Mouse (Mus musculus) midbrain, embryonic 12.5 days (tissue): ENCODE results near the gene Rbms3. TPM values are rescaled to one million over a fixed set of nuclear protein-coding genes. Genes with fewer than 3 reads are reported as not detected.

Source experiments
- ATAC-seq: fragments of 200-750 bp; cut with Nextera tagmentation; 2 replicates; pipeline ENCODE4 v1.8.0; 2017; ENCODE audit warnings: low read depth, moderate TSS enrichment, moderate library complexity; ENCODE audit not compliant: low FRiP score
- H3K27ac ChIP-seq: fragments of 300-500 bp; sonication (generic); replicated peaks from 2 replicates; pipeline ENCODE4 v1.5.1; 2016; ENCODE audit warnings: mild to moderate bottlenecking
- H3K27me3 ChIP-seq: fragments of 300-500 bp; sonication (generic); 2 replicates; pipeline ENCODE4 v1.6.1; 2016; ENCODE audit warnings: mild to moderate bottlenecking
- H3K36me3 ChIP-seq: fragments of 300-500 bp; sonication (generic); 2 replicates; pipeline ENCODE4 v1.6.1; 2016
- H3K4me1 ChIP-seq: fragments of 300-500 bp; sonication (generic); 2 replicates; pipeline ENCODE4 v1.6.1; 2016
- H3K4me2 ChIP-seq: fragments of 300-500 bp; sonication (generic); replicated peaks from 2 replicates; pipeline ENCODE4 v1.6.1; 2016; ENCODE audit warnings: mild to moderate bottlenecking, moderate library complexity
- H3K4me3 ChIP-seq: fragments of 300-500 bp; sonication (generic); 2 replicates; pipeline ENCODE4 v1.5.1; 2016; ENCODE audit warnings: mild to moderate bottlenecking
- H3K9ac ChIP-seq: fragments of 300-500 bp; sonication (generic); replicated peaks from 2 replicates; pipeline ENCODE4 v1.6.1; 2016; ENCODE audit warnings: mild to moderate bottlenecking, moderate library complexity
- H3K9me3 ChIP-seq: fragments of 300-500 bp; sonication (generic); 2 replicates; pipeline ENCODE4 v1.6.1; 2016; ENCODE audit warnings: mild to moderate bottlenecking
- WGBS: fragments of 180-500 bp; shearing (Covaris S2); methylation state at CpG from one replicate; pipeline ENCODE4 v1.1.7; 2016; 5-methylcytosine and 5-hydroxymethylcytosine counted together
- polyA plus RNA-seq: library from polyadenylated mRNA; unstranded; fragments of >200 nt; fragmentation: Nextera tagmentation; extraction: Ambion mirVana; gene quantifications from 2 replicates; pipeline ENCODE4 v1.2.1, GENCODE M21; 2016

The Rbms3 gene
- polyA plus RNA-seq, 1 experiment from 2014 or later: 25.8 TPM

DNA sequence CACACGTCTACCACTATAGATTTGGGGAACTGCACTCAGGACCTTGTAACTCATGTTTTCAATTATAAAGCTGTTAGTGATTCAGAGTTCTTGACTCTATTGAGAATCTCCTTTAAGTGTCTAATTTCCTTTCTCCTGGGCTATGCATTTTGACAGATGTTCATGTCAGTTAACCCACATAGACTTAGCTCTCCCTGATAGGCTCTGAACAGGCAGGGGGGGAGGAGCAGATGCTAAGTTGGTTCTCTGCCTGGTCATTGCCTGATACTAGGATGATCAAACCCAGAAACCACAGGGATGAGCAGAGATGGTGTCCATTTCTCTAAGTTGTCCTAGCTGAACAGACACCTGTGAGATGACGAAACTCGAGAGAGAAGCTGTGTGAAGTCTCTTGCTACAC, 707.2 kb downstream of the Rbms3 start:
- no peak overlapping the region for H3K9ac ChIP-seq
- H3K4me3 ChIP-seq: no peak overlapping the region
- H3K27me3 ChIP-seq: peaks cover 52% of the 10 kb centered on the region
- H3K9me3 ChIP-seq: no peaks in the 10 kb centered on the region
- H3K27ac ChIP-seq: no peak overlapping the region
- H3K4me2 ChIP-seq: no peak overlapping the region
- ATAC-seq: no peak
- H3K36me3 ChIP-seq: no peaks in the 10 kb centered on the region
- 79% methylated on average over 3 of the region's 3 CpGs for WGBS
- H3K4me1 ChIP-seq: peaks cover 12% of the 10 kb centered on the region; the same call in 1 of the 2 replicates

DNA sequence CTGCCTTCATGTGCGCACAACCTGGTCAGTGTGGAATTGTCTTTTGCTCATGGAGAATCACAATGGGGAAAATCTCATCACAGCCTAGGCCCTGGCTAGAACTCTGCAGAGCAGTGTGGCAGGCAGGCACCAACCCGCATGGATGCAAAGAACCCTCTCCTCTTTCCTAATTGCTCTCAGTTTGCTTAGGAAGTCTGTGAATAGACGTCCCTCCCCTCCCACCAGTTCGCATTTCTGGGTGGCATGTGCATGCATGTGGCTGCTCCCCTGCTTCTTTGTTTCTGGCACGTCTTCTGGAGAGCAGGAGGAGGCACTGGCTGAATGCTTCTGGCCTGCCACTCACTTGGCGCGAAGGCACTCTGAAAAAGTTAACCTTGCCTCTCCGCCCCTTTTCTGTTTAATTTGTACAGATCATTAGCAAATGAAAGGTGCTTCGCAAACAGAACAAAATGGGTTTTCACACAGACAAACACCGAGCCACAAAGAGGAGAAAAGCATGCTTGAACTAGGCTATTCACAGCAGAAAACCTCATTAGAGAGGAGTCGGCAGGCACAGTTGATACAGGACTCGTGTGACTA, 710.2 kb downstream of the Rbms3 start:
- ATAC-seq: peak; percentile 90
- Histone ChIP-seq H3K27ac (no peak overlapping the region), H3K36me3 (no peaks in the 10 kb centered on the region), H3K27me3 (peaks cover 73% of the 10 kb centered on the region), H3K4me3 (no peak overlapping the region), H3K4me2 (no peak overlapping the region; the same call in 1 of the 2 replicates), H3K9me3 (no peaks in the 10 kb centered on the region), H3K9ac (no peak overlapping the region), H3K4me1 (peaks cover 12% of the 10 kb centered on the region; the same call in 1 of the 2 replicates)
- WGBS: 18% methylated on average over 12 of the region's 12 CpGs

GRCm38 (mm10) chr9:116912493-116912847, 717.2 kb downstream of the Rbms3 start:
- Histone ChIP-seq H3K9me3 (no peaks in the 10 kb centered on the region), H3K4me2 (no peak overlapping the region), H3K4me3 (no peak overlapping the region), H3K27ac (no peak overlapping the region), H3K36me3 (no peaks in the 10 kb centered on the region), H3K9ac (no peak overlapping the region), H3K27me3 (peaks cover 26% of the 10 kb centered on the region), H3K4me1 (peaks cover 9% of the 10 kb centered on the region)
- ATAC-seq: no peak
- 27% methylated on average over 3 of the region's 3 CpGs for WGBS

DNA sequence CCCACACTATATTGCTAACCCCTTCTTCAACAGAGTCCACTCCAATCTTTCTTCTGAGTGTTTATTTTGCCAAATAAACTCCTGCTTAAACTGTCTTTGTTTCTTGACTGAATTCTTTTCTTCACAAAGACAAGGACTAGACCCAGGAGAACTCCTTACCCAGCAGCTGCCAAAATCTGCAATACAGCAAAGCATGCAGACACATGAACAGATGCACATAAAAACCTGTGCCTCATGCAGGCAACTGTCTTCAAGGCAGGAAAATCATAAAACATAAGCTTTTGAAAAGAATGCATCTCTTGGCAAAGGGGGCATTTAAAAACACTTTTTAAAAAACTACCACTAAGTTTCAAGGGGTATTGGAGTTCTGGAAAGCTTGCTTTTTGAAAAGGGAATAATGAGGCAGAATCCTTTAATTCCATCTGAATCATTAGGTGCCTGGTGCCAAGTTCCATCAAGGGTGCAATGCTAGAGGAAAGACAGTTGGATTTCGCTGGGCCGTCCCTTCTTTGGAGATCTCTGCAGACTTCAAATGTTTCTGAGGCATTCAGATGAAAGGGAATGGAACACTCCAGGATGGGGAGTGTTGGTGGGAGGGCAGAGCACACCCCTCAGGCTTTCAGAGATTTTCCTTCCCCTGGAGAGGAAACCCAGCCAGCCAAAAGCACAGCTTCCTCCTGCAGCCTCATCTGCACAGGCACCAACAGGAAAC, 717.8 kb downstream of the Rbms3 start:
- no peak for ATAC-seq
- H3K4me3 ChIP-seq: no peak overlapping the region
- H3K9ac ChIP-seq: no peak overlapping the region
- no peaks in the 10 kb centered on the region for H3K9me3 ChIP-seq
- H3K36me3 ChIP-seq: no peaks in the 10 kb centered on the region
- H3K27ac ChIP-seq: no peak overlapping the region
- no peak overlapping the region for H3K4me2 ChIP-seq
- 24% methylated on average over 2 of the region's 2 CpGs for WGBS
- H3K4me1 ChIP-seq: peaks cover 9% of the 10 kb centered on the region
- peaks cover 23% of the 10 kb centered on the region for H3K27me3 ChIP-seq

GRCm38 (mm10) chr9:116909511-116909910, 720.2 kb downstream of the Rbms3 start:
- no peaks in the 10 kb centered on the region for H3K27me3 ChIP-seq
- H3K36me3 ChIP-seq: no peaks in the 10 kb centered on the region
- no peak overlapping the region for H3K27ac ChIP-seq
- ATAC-seq: no peak
- no peaks in the 10 kb centered on the region for H3K9me3 ChIP-seq
- peaks cover 9% of the 10 kb centered on the region for H3K4me1 ChIP-seq
- H3K4me3 ChIP-seq: no peak overlapping the region
- no peak overlapping the region for H3K9ac ChIP-seq
- no peak overlapping the region for H3K4me2 ChIP-seq
- WGBS: 81% methylated on average over 4 of the region's 4 CpGs

- no peaks in the 10 kb centered on the region for H3K9me3 ChIP-seq
- peaks cover under 1% of the 10 kb centered on the region; the same call in 1 of the 2 replicates for H3K4me1 ChIP-seq
- H3K4me2 ChIP-seq: no peak overlapping the region
- ATAC-seq: no peak
- H3K27me3 ChIP-seq: no peaks in the 10 kb centered on the region
- no peak overlapping the region for H3K27ac ChIP-seq
- H3K9ac ChIP-seq: no peak overlapping the region
- no peaks in the 10 kb centered on the region for H3K36me3 ChIP-seq
- 61% methylated on average over 4 of the region's 4 CpGs for WGBS
- no peak overlapping the region for H3K4me3 ChIP-seq
These were observed 722.8 kb downstream of the Rbms3 start for GRCm38 (mm10) chr9:116906955-116907354.

DNA sequence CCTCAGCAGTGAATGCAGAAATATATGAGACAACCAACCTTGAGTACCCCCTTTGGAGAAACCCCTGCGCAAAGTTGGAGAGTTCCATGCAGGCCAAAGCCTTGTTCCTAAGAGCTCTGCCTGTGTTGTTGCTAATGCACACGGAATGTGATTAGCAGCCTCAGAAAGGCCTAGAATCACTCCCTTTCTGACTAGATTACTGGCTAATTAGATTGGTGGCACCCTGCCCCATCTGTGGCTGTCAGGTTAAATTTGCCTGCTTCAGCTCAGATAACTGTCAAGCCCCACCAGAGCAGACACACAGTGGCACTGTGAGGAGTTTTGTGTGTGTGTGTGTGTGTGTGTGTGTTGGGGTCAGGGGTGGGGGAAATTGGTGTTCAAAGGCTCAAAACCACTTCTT, 724.1 kb downstream of the Rbms3 start:
- Histone ChIP-seq H3K9me3 (no peaks in the 10 kb centered on the region), H3K9ac (no peak overlapping the region), H3K4me3 (no peak overlapping the region), H3K27ac (no peak overlapping the region), H3K27me3 (no peaks in the 10 kb centered on the region), H3K36me3 (no peaks in the 10 kb centered on the region), H3K4me2 (no peak overlapping the region), H3K4me1 (no peaks in the 10 kb centered on the region)
- peak; percentile 56; the same call in 1 of the 2 replicates for ATAC-seq
- WGBS: 55% methylated on average over 2 of the region's 2 CpGs

DNA sequence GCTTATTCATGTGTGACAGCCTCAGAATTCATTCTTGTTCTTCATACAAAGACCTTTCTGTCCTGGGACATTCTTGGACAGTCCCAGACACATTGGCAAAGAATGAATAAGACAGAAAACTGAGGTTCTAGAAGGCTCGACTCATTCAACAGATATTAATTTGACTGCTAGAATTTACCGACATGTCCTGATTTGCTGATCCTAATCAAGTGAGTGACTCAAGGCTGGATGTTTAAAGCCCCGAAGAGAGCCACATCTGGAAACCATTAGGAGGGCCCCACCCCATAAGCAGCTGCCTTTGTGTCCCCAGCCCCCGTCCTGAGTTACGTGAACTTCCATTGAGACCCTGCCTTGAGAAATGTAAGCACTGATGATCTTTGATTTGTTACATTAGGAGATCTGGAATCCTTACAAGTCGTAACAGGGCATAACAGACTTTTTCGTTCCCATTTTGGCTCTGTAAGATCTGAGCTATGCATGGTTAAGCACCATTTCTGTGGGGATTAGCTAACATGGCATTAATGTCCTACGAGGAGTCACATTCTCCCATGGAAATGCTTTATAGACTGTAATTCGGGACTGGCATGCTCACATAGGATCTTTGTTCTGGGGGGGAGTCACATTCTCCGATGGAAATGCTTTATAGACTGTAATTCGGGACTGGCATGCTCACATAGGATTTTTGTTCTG, 726.3 kb downstream of the Rbms3 start:
- WGBS: 71% methylated on average over 11 of the region's 11 CpGs
- H3K4me1 ChIP-seq: no peaks in the 10 kb centered on the region; the same call in 1 of the 2 replicates
- H3K9me3 ChIP-seq: no peaks in the 10 kb centered on the region
- H3K36me3 ChIP-seq: no peaks in the 10 kb centered on the region
- no peak overlapping the region for H3K4me3 ChIP-seq
- no peak overlapping the region for H3K27ac ChIP-seq
- no peak for ATAC-seq
- H3K9ac ChIP-seq: no peak overlapping the region
- H3K4me2 ChIP-seq: no peak overlapping the region
- no peaks in the 10 kb centered on the region for H3K27me3 ChIP-seq

- ATAC-seq: no peak
- H3K27ac ChIP-seq: no peak overlapping the region
- 85% methylated on average over 15 of the region's 15 CpGs for WGBS
- no peaks in the 10 kb centered on the region; the same call in 1 of the 2 replicates for H3K4me1 ChIP-seq
- no peak overlapping the region for H3K4me2 ChIP-seq
- no peaks in the 10 kb centered on the region for H3K36me3 ChIP-seq
- no peak overlapping the region for H3K4me3 ChIP-seq
- no peak overlapping the region for H3K9ac ChIP-seq
- H3K9me3 ChIP-seq: no peaks in the 10 kb centered on the region
- no peaks in the 10 kb centered on the region for H3K27me3 ChIP-seq
These were observed 730.3 kb downstream of the Rbms3 start for GRCm38 (mm10) chr9:116899403-116899802.

DNA sequence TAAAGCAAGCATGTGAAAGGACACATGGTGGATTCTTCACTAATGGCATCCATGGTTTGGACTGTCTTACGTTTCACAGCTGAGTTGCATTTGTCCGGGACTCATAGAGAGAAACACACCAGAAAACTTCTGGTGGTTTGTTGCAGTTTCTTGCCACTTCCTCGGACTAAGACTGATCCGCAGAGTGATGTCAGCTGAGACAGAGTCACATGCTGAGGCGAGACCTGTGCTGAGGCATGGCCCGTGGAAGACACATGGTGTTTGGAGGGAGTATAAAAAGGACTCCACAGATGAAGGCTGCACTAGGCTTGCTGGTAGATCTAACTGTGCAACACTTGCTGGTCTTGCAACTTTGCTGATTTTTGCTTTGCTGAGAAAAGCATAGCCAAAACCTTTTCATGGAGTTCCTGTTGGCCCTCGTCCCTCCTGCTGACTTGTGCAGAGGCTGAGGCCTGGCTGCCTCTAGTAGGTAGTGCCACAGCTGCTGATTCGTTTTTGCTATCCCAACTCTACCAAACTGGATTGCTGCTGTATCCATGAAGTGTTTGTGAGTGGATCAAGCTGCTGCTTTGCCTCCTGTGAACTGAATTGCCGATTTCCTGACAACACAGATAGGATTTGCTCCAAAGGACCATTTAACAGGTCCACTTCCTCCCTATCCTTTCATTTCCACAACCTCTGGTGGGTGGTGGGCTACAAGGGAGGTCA, 742.6 kb downstream of the Rbms3 start:
- ATAC-seq: no peak
- Histone ChIP-seq H3K4me3 (no peak overlapping the region), H3K27me3 (no peaks in the 10 kb centered on the region), H3K36me3 (no peaks in the 10 kb centered on the region), H3K4me2 (no peak overlapping the region), H3K9me3 (no peaks in the 10 kb centered on the region), H3K27ac (no peak overlapping the region), H3K9ac (no peak overlapping the region), H3K4me1 (peaks cover 5% of the 10 kb centered on the region; the same call in 1 of the 2 replicates)
- 86% methylated on average over 9 of the region's 9 CpGs for WGBS

DNA sequence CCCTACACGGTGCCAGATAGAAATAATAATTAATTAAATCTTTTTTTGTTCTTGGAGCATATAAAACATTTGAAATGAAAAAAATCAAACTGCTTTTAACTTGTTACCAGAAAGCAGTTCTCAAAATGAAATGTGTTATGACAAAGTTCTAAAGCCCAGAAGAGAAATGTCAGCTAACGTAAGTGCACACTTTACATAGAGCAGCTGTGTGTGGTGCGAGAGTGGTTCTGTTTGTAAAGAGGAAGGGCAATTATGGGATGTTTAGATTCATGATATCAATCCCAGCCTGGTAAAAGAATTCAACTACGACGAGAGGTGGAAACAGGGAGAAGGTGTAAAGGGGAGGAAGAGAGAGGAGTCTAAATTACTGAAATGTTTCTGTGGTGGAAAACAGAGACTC, 744.1 kb downstream of the Rbms3 start:
- ATAC-seq: no peak
- H3K36me3 ChIP-seq: no peaks in the 10 kb centered on the region
- H3K4me1 ChIP-seq: no peaks in the 10 kb centered on the region
- H3K4me2 ChIP-seq: no peak overlapping the region
- H3K9ac ChIP-seq: no peak overlapping the region
- 84% methylated on average over 5 of the region's 5 CpGs for WGBS
- H3K4me3 ChIP-seq: no peak overlapping the region
- no peak overlapping the region for H3K27ac ChIP-seq
- H3K9me3 ChIP-seq: no peaks in the 10 kb centered on the region
- H3K27me3 ChIP-seq: no peaks in the 10 kb centered on the region

DNA sequence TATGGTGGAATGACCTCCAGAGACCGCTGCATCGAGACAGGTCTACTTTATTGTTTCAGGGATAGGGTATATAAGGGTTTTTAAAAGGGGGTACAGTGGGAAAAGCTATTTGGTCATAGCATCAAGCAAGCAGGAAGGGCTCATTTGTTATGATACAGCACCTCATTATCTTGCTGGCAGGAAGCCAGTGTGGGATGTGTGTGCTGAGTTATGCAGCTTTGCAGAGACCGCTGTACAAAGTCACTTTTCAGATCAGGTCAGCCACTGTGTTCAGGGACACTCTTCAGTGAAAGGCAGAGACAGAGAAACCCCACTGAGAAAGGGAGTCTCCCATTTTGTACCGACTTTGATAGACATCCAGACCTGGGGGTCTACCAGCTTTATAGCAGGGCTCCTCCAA, 749.2 kb downstream of the Rbms3 start:
- Histone ChIP-seq H3K9ac (no peak overlapping the region), H3K36me3 (no peaks in the 10 kb centered on the region), H3K27ac (no peak overlapping the region), H3K27me3 (no peaks in the 10 kb centered on the region), H3K9me3 (peaks cover 3% of the 10 kb centered on the region; the same call in 1 of the 2 replicates), H3K4me3 (no peak overlapping the region), H3K4me1 (no peaks in the 10 kb centered on the region), H3K4me2 (no peak overlapping the region)
- no peak for ATAC-seq
- 91% methylated on average over 4 of the region's 4 CpGs for WGBS
